Mouse (Mus musculus) heart, embryonic 12.5 days (tissue): ENCODE data around the gene Ccdc30. TPM values are rescaled to one million over a fixed set of nuclear protein-coding genes. Genes with fewer than 3 reads are reported as not detected.

ENCODE experiments used
- ATAC-seq: fragments of 200-750 bp; cut with Nextera tagmentation; 2 replicates; pipeline ENCODE4 v1.8.0; 2017; ENCODE audit warnings: moderate TSS enrichment, moderate library complexity; ENCODE audit not compliant: insufficient number of reproducible peaks, low FRiP score
- H3K27ac ChIP-seq: fragments of 300-500 bp; sonication (generic); 2 replicates; pipeline ENCODE4 v1.5.1; 2016; ENCODE audit warnings: mild to moderate bottlenecking, moderate library complexity; ENCODE audit not compliant: poor library complexity, severe bottlenecking
- H3K27me3 ChIP-seq: fragments of 300-500 bp; sonication (generic); replicated peaks from 2 replicates; pipeline ENCODE4 v1.6.1; 2016; ENCODE audit warnings: mild to moderate bottlenecking, moderate library complexity
- H3K36me3 ChIP-seq: fragments of 300-500 bp; sonication (generic); 2 replicates; pipeline ENCODE4 v1.6.1; 2016; ENCODE audit warnings: mild to moderate bottlenecking, moderate library complexity
- H3K4me1 ChIP-seq: fragments of 300-500 bp; sonication (generic); replicated peaks from 2 replicates; pipeline ENCODE4 v1.6.1; 2016; ENCODE audit warnings: mild to moderate bottlenecking
- H3K4me2 ChIP-seq: fragments of 300-500 bp; sonication (generic); 2 replicates; pipeline ENCODE4 v1.6.1; 2016; ENCODE audit warnings: mild to moderate bottlenecking, moderate library complexity
- H3K4me3 ChIP-seq: fragments of 300-500 bp; sonication (generic); 2 replicates; pipeline ENCODE4 v1.5.1; 2016; ENCODE audit warnings: mild to moderate bottlenecking
- H3K9ac ChIP-seq: fragments of 300-500 bp; sonication (generic); 2 replicates; pipeline ENCODE4 v1.6.1; 2016; ENCODE audit warnings: mild to moderate bottlenecking, moderate library complexity
- H3K9me3 ChIP-seq: fragments of 300-500 bp; sonication (generic); replicated peaks from 2 replicates; pipeline ENCODE4 v1.6.1; 2016; ENCODE audit warnings: mild to moderate bottlenecking, moderate library complexity
- WGBS: fragments of 180-500 bp; shearing (Covaris S2); methylation state at CpG from one replicate; pipeline ENCODE4 v1.1.7; 2016; 5-methylcytosine and 5-hydroxymethylcytosine counted together
- polyA plus RNA-seq: library from polyadenylated mRNA; unstranded; fragments of >200 nt; fragmentation: Nextera tagmentation; extraction: Ambion mirVana; gene quantifications from 2 replicates; pipeline ENCODE4 v1.2.1, GENCODE M21; 2016

The Ccdc30 gene
- polyA plus RNA-seq: 3.3 and 4.1 TPM in 2 replicates

- 0 out of 2 replicates have a peak, but pooled peaks cover 4% of the 10 kb centered on the region for H3K27me3 ChIP-seq
- peaks cover 12% of the 10 kb centered on the region for H3K4me1 ChIP-seq
- H3K27ac ChIP-seq: no peak within 1 kb of the TSS
- peak within 1 kb of the TSS; percentile 71 for H3K9ac ChIP-seq
- WGBS: under 1% methylated on average over 49 of the region's 49 CpGs
- H3K4me2 ChIP-seq: peak within 1 kb of the TSS; percentile 94
- peak; percentile 98 for ATAC-seq
- H3K9me3 ChIP-seq: no peaks in the 10 kb centered on the region
- peaks cover 9% of the 10 kb centered on the region for H3K36me3 ChIP-seq
- H3K4me3 ChIP-seq: peak within 1 kb of the TSS; percentile 65
These were observed at the start of gene Ccdc30 for GRCm38 (mm10) chr4:119415072-119415753. Gene Ccdc30 (minus strand): TSS chr4:119415521.

GRCm38 (mm10) chr4:119463756-119464419 is 48.6 kb upstream of the Ccdc30 start:
- 63% methylated on average over 13 of the region's 13 CpGs for WGBS
- Histone ChIP-seq H3K27ac (peak overlapping the region; percentile 50), H3K4me2 (0 out of 2 replicates have a peak overlapping the region, but pooled peaks have one; percentile 39)

DNA sequence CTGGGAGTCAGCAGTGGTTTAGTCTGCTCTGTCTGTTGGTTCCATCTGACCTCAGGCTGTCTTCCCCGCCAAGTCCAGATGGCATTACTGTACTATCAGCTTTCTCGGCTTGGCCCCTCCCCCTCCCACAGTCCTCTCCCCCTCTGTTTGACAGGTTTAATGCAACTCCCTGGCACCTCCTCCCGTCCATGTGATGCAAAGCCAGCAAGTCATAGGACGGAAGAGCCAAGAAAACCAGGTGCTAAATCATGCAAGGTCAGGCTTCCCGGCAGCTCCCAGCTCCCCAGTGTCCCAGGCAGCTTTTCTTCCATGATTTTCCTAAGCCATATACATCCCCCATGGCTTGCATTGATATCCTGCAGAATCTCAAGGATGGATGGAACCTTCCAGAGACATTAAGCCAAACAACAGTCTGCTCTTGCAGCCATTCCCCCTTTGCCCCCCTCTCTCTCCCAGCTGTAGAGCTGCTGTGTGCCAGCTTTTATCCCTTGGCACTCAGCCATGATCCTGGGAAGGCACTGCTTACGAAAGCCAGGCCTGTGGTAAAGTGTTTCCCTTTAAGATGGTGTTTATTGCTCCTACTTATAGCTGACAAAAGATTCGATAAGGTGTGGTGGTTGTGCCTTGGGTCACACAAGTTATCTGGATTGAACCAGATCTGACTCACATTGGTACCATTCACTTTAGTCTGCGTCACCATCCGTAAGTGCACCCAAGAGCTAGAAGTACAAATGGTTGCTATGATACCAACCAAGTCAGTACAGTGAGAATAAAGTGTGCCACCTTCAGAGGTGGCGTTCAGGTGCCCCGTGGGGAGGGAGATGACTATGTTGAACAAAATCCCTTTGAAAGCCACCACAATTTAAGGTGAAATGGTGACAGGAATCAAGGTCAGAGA is 47.8 kb upstream of the Ccdc30 start:
- Histone ChIP-seq H3K27me3 (peaks cover 2% of the 10 kb centered on the region; the same call in 1 of the 2 replicates), H3K4me2 (peak overlapping the region; percentile 39), H3K9ac (peak overlapping the region; percentile 5; the same call in 1 of the 2 replicates), H3K36me3 (no peaks in the 10 kb centered on the region), H3K27ac (peak overlapping the region; percentile 50), H3K9me3 (no peaks in the 10 kb centered on the region), H3K4me3 (no peak overlapping the region), H3K4me1 (peaks cover 37% of the 10 kb centered on the region)
- whole genome bisulfite sequencing: 28% methylated on average over 11 of the region's 11 CpGs
- peak; percentile 56; the same call in 1 of the 2 replicates for ATAC-seq

More at GRCm38 (mm10) chr4:119463756-119464419, 48.6 kb upstream of the Ccdc30 start:
- Histone ChIP-seq H3K4me1 (peaks cover 37% of the 10 kb centered on the region), H3K9ac (peak overlapping the region; percentile 5; the same call in 1 of the 2 replicates), H3K36me3 (no peaks in the 10 kb centered on the region), H3K27me3 (peaks cover 5% of the 10 kb centered on the region; the same call in 1 of the 2 replicates), H3K4me3 (no peak overlapping the region), H3K9me3 (no peaks in the 10 kb centered on the region)
- no peak for ATAC-seq

GRCm38 (mm10) chr4:119462457-119462856 is 47.1 kb upstream of the Ccdc30 start:
- Histone ChIP-seq H3K4me2 (peak overlapping the region; percentile 39), H3K4me1 (peaks cover 37% of the 10 kb centered on the region), H3K36me3 (no peaks in the 10 kb centered on the region), H3K9ac (no peak overlapping the region), H3K9me3 (no peaks in the 10 kb centered on the region), H3K27ac (peak overlapping the region; percentile 50; the same call in 1 of the 2 replicates), H3K4me3 (no peak overlapping the region), H3K27me3 (no peaks in the 10 kb centered on the region; the same call in 1 of the 2 replicates)
- 79% methylated on average over 3 of the region's 3 CpGs for WGBS
- no peak for ATAC-seq

GRCm38 (mm10) chr4:119460728-119461141 is 45.4 kb upstream of the Ccdc30 start:
- H3K4me1 ChIP-seq: peaks cover 37% of the 10 kb centered on the region
- no peak overlapping the region for H3K4me2 ChIP-seq
- H3K9ac ChIP-seq: no peak overlapping the region
- WGBS: 26% methylated on average over 8 of the region's 8 CpGs
- H3K9me3 ChIP-seq: no peaks in the 10 kb centered on the region
- H3K36me3 ChIP-seq: no peaks in the 10 kb centered on the region
- no peak overlapping the region for H3K27ac ChIP-seq
- H3K4me3 ChIP-seq: no peak overlapping the region
- H3K27me3 ChIP-seq: no peaks in the 10 kb centered on the region; the same call in 1 of the 2 replicates
- peak; percentile 57 for ATAC-seq

DNA sequence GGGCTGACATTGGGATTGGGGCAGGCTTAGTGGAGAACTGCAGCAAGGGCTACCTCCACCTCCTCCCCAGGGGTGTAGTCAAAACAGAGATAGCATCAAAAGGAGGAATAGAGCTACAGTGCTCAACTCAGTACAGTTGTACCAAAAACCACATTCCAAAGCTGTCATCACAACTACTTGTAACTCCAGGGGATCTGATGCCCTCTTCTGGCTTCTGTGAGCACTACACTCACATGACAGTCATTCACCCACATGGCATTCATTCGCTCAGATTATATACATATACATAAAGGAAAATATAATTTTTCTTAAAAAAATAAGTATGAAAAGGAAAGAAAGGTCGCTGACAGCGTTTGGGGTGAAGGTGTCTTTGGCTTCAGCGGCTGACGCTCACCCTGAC is 45.0 kb upstream of the Ccdc30 start:
- no peak overlapping the region for H3K4me3 ChIP-seq
- WGBS: 44% methylated on average over 5 of the region's 5 CpGs
- no peaks in the 10 kb centered on the region for H3K27me3 ChIP-seq
- H3K9me3 ChIP-seq: no peaks in the 10 kb centered on the region
- H3K4me2 ChIP-seq: no peak overlapping the region
- no peaks in the 10 kb centered on the region for H3K36me3 ChIP-seq
- peaks cover 37% of the 10 kb centered on the region for H3K4me1 ChIP-seq
- H3K9ac ChIP-seq: no peak overlapping the region
- H3K27ac ChIP-seq: no peak overlapping the region
- ATAC-seq: no peak

DNA sequence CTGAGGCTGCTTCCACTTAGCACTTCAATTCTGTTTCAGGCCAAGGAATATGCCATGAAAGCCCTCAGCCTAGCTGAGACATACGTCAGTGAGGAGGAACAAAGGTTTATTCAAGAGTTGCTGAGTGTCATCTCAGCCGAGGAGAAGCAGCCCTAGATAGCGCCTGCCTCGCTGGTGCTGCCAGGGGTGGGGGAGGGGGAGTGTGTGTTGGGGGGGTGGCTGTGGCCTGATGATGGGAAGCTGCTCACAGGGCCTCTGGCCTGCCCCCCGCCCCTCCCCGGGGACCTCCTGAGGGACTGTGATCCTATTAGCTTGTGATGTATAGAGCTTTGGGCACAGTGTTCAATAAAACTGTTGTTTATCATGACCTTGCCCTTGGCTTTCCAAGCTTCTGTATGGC is 38.2 kb upstream of the Ccdc30 start:
- WGBS: 13% methylated on average over 6 of the region's 6 CpGs
- peak; percentile 48; the same call in 1 of the 2 replicates for ATAC-seq
- H3K4me3 ChIP-seq: no peak overlapping the region

GRCm38 (mm10) chr4:119453128-119453527 is 37.8 kb upstream of the Ccdc30 start:
- WGBS: 50% methylated on average over 5 of the region's 5 CpGs
- peaks cover 14% of the 10 kb centered on the region for H3K4me1 ChIP-seq
- H3K9ac ChIP-seq: no peak overlapping the region
- ATAC-seq: no peak
- no peaks in the 10 kb centered on the region for H3K27me3 ChIP-seq
- H3K36me3 ChIP-seq: no peaks in the 10 kb centered on the region
- H3K4me2 ChIP-seq: no peak overlapping the region
- no peaks in the 10 kb centered on the region for H3K9me3 ChIP-seq
- H3K4me3 ChIP-seq: no peak overlapping the region
- H3K27ac ChIP-seq: no peak overlapping the region

More for the DNA sequence above, 38.2 kb upstream of the Ccdc30 start:
- H3K36me3 ChIP-seq: no peaks in the 10 kb centered on the region
- H3K9ac ChIP-seq: no peak overlapping the region
- no peak overlapping the region for H3K27ac ChIP-seq
- no peaks in the 10 kb centered on the region for H3K27me3 ChIP-seq
- H3K4me1 ChIP-seq: peaks cover 14% of the 10 kb centered on the region
- H3K9me3 ChIP-seq: no peaks in the 10 kb centered on the region
- H3K4me2 ChIP-seq: peak overlapping the region; percentile 24; the same call in 1 of the 2 replicates

- Histone ChIP-seq H3K9me3 (no peaks in the 10 kb centered on the region), H3K4me1 (peaks cover 14% of the 10 kb centered on the region), H3K4me2 (no peak overlapping the region), H3K36me3 (no peaks in the 10 kb centered on the region), H3K27ac (no peak overlapping the region), H3K27me3 (no peaks in the 10 kb centered on the region; the same call in 1 of the 2 replicates), H3K4me3 (no peak overlapping the region), H3K9ac (no peak overlapping the region)
- no peak for ATAC-seq
- 62% methylated on average over 7 of the region's 7 CpGs for WGBS
These were observed 35.1 kb upstream of the Ccdc30 start for GRCm38 (mm10) chr4:119450436-119450835.

- Histone ChIP-seq H3K27ac (no peak overlapping the region), H3K9ac (no peak overlapping the region), H3K36me3 (no peaks in the 10 kb centered on the region), H3K4me2 (no peak overlapping the region), H3K9me3 (no peaks in the 10 kb centered on the region), H3K27me3 (no peaks in the 10 kb centered on the region; the same call in 1 of the 2 replicates), H3K4me1 (peaks cover 5% of the 10 kb centered on the region), H3K4me3 (no peak overlapping the region)
- 66% methylated on average over 3 of the region's 3 CpGs for WGBS
- ATAC-seq: no peak
These were observed 32.5 kb upstream of the Ccdc30 start for GRCm38 (mm10) chr4:119447786-119448185.
